Mouse (Mus musculus): ENCODE measurements around the gene Mrtfa. TPM values are rescaled to one million over a fixed set of nuclear protein-coding genes. Genes with fewer than 3 reads are reported as not detected.
A peak's percentile ranks its signal among the peaks of the same experiment; 100 is the strongest.

Gene Mrtfa
- polyA plus RNA-seq, 1 experiment from 2014 or later, result 25.7 TPM

DNA sequence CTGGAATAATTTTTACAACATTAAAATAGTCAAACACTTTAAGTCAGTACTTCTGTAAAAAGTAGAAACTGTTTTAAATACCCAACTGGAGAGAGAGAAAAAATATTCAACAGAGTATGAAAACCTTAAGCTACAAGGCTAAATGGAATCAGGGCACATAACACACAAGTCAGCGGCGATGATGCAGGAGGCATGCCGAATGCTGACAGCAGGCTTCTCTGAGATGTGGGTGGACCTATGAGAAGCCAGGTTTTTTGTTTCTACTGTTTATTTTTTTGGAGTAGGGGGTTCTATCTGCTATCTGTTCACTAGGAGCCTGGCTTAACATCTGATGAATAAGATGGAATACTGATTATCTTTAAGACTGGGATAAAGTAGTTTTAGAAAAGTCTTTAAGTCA lies 80.2 kb downstream of the Mrtfa start:
- H3K4me1 ChIP-seq, result peaks cover 15% of the 10 kb centered on the region
- no peaks in the 10 kb centered on the region for H3K27me3 ChIP-seq
- 86% methylated on average over 3 of the region's 3 CpGs for WGBS
- H3K27ac ChIP-seq, result no peak overlapping the region
- no peak for ATAC-seq (ENCODE audit: low FRiP score)
- H3K4me3 ChIP-seq (replicated peaks), result no peak overlapping the region
- H3K9ac ChIP-seq, result no peak overlapping the region
- H3K9me3 ChIP-seq, result no peaks in the 10 kb centered on the region
- no peak overlapping the region for H3K4me2 ChIP-seq
- H3K36me3 ChIP-seq (replicated peaks), result no peaks in the 10 kb centered on the region

DNA sequence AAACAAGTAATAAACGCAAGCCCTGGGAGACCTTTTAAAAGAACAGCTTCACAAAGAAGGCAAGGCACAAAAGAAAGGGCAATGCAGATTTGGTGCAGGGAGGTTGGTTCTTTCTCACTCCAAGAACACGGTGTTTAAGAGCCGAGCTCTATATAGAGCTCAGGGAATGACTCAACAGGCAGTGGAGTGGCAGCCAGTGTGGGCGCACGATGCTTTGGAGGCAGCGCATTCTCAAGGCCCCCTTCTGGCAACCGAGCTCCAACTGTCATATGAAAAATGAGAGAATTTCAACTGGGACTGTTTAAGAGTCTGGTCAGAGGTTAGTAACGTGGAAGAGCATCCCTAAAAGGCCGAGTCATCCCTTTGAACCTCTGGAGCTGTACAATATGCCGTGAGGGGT lies 84.6 kb downstream of the Mrtfa start:
- 22% methylated on average over 10 of the region's 10 CpGs for WGBS
- 0 out of 2 replicates have a peak overlapping the region, but pooled peaks have one; percentile 13 for H3K27ac ChIP-seq

DNA sequence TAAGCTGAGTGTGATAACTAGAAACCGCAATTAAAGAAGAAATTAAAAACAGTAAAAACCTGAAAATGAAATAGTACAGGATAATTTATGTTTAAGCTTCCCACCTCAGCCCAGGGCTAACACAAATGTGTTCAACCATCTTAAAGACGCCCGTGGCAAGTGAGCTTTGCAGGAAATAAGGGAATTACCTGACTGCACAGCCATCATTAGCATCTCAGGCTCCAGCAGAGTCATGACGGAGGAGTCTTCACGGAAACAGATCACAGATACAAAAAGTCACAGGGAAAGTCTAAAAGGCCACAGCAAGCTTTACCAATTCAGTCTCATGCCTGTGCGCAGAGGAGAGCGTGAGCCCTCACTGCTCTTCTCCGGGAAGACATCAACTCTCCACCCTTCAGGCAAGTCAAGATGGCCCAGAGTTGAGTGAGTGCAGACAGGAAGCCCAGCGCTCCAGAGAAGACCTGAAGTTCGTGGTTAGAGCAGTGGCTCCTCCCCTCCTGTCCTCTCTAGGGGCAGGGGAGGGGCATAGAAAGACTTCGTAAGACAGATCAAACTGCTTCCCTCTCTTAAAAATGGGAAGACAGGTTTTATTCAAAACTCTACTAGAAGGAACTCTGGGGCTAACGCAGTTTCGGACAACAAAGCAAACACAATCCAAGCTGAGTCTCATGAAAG lies 85.8 kb downstream of the Mrtfa start:
- Histone ChIP-seq H3K36me3 (replicated peaks) (no peaks in the 10 kb centered on the region), H3K9ac (no peak overlapping the region), H3K4me2 (peak overlapping the region; percentile 28), H3K27me3 (no peaks in the 10 kb centered on the region), H3K9me3 (no peaks in the 10 kb centered on the region), H3K27ac (no peak overlapping the region), H3K4me1 (peaks cover 42% of the 10 kb centered on the region), H3K4me3 (replicated peaks) (no peak overlapping the region)
- no peak for ATAC-seq (ENCODE audit: low FRiP score)
- 41% methylated on average over 13 of the region's 13 CpGs for WGBS

More for the DNA sequence above, 84.6 kb downstream of the Mrtfa start:
- no peaks in the 10 kb centered on the region for H3K9me3 ChIP-seq
- ATAC-seq (ENCODE audit: low FRiP score), result no peak
- no peak overlapping the region for H3K4me2 ChIP-seq
- no peaks in the 10 kb centered on the region for H3K27me3 ChIP-seq
- H3K4me1 ChIP-seq, result peaks cover 42% of the 10 kb centered on the region
- H3K4me3 ChIP-seq (replicated peaks), result no peak overlapping the region
- no peaks in the 10 kb centered on the region for H3K36me3 ChIP-seq (replicated peaks)
- H3K9ac ChIP-seq, result no peak overlapping the region

DNA sequence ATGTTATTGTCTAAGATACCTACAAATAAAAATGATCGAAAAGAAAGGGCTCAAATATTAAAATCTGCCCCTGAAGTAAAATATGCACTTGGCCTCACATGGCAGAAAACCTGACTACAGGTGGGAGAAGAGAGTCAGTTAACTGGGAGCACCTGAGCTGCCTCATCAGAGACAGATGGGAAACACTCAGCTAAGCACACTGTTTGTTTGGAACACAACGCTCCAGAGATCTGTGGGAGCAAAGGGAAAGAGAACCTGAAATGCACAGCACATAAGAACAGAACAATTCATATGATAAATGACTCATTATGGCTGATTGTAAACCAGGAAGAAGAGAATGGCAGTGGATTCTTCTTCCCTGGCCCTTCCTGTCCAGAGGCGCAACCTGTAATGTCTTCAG lies 87.1 kb downstream of the Mrtfa start:
- 79% methylated on average over 3 of the region's 3 CpGs for WGBS
- no peaks in the 10 kb centered on the region for H3K36me3 ChIP-seq (replicated peaks)

DNA sequence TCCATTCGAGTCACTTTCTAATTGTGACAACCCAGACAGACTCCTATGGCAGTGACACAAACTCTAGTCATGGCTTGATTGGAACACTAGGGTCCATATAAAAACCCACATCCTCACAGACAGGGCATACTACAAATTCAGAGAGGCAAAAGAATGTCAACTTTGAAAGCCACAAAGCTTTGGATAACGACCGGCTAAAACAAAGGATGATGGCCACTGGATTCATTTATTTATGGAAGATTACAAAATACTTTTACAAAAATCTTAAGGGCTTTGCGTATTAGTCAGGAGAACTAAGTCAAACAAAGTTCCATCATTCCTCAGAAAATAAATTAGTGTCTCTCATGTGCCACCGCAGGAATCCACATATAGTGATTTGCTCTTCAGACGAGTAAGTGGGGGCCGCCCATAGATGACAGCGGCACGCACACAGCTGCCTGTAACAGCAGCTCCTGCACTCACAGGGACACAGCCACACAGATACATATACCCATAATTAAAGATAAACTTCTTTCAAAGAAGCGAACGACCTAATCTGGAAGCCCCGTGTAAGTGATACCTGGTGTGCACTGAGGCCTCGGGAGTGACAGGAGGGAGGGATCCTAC lies 88.2 kb downstream of the Mrtfa start:
- 71% methylated on average over 13 of the region's 13 CpGs for WGBS
- Histone ChIP-seq H3K4me3 (replicated peaks) (no peak overlapping the region), H3K27ac (0 out of 2 replicates have a peak overlapping the region, but pooled peaks have one; percentile 32), H3K4me1 (peaks cover 45% of the 10 kb centered on the region), H3K27me3 (no peaks in the 10 kb centered on the region), H3K9me3 (no peaks in the 10 kb centered on the region), H3K36me3 (replicated peaks) (no peaks in the 10 kb centered on the region), H3K9ac (no peak overlapping the region), H3K4me2 (no peak overlapping the region)
- no peak for ATAC-seq (ENCODE audit: low FRiP score)

More for the DNA sequence above, 87.1 kb downstream of the Mrtfa start:
- H3K27me3 ChIP-seq, result no peaks in the 10 kb centered on the region
- H3K27ac ChIP-seq, result no peak overlapping the region
- ATAC-seq (ENCODE audit: low FRiP score), result no peak
- H3K9me3 ChIP-seq, result no peaks in the 10 kb centered on the region
- no peak overlapping the region for H3K9ac ChIP-seq
- H3K4me1 ChIP-seq, result peaks cover 42% of the 10 kb centered on the region
- H3K4me3 ChIP-seq (replicated peaks), result no peak overlapping the region
- no peak overlapping the region for H3K4me2 ChIP-seq

DNA sequence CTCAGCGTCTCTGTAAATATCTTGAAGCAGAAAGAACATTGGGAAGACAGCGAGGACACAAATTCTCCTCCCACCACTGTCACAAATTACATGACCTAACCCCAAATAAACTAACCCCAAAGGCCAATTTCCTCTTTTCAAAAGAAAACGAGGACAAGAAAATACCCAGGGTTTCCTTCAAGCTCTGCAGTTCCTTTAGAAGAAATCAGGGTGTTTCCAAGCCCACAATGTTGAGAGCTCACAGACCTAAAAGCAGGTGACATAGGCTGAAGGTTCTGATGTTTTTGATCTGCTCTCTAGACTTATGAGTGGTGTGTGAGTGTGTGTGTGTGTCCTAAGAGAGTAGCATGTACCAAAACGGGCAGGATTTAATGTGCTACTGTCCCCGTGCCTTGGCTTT lies 89.2 kb downstream of the Mrtfa start:
- 76% methylated on average over 5 of the region's 5 CpGs for WGBS
- ATAC-seq (ENCODE audit: low FRiP score), result no peak

DNA sequence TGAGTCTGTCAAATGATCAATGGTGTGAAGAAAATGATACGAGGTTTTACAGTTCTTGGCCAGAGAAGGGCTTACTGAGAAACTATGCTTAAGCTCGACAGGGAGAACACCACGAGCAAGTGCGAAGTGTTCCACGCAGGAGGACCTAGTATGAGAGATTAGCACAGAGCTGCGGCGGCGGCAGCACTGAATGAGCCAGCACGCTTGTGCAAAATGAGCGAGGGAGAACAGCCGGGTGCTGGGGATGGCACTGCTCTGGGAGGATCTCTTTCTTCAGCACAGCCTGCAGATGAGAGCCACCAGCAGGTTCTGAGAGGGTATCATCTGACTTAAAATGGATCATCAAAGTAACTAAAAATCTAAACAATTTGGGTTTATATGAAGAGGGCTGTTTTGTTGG lies 91.3 kb downstream of the Mrtfa start:
- Histone ChIP-seq H3K9me3 (no peaks in the 10 kb centered on the region), H3K9ac (no peak overlapping the region), H3K27me3 (no peaks in the 10 kb centered on the region), H3K36me3 (replicated peaks) (no peaks in the 10 kb centered on the region), H3K4me3 (replicated peaks) (no peak overlapping the region), H3K27ac (no peak overlapping the region), H3K4me1 (peaks cover 23% of the 10 kb centered on the region), H3K4me2 (no peak overlapping the region)
- ATAC-seq (ENCODE audit: low FRiP score), result no peak
- 84% methylated on average over 11 of the region's 11 CpGs for WGBS

More for the DNA sequence above, 89.2 kb downstream of the Mrtfa start:
- Histone ChIP-seq H3K27me3 (no peaks in the 10 kb centered on the region), H3K9ac (no peak overlapping the region), H3K36me3 (replicated peaks) (no peaks in the 10 kb centered on the region), H3K9me3 (no peaks in the 10 kb centered on the region), H3K4me2 (no peak overlapping the region), H3K4me1 (peaks cover 42% of the 10 kb centered on the region), H3K27ac (no peak overlapping the region), H3K4me3 (replicated peaks) (no peak overlapping the region)

DNA sequence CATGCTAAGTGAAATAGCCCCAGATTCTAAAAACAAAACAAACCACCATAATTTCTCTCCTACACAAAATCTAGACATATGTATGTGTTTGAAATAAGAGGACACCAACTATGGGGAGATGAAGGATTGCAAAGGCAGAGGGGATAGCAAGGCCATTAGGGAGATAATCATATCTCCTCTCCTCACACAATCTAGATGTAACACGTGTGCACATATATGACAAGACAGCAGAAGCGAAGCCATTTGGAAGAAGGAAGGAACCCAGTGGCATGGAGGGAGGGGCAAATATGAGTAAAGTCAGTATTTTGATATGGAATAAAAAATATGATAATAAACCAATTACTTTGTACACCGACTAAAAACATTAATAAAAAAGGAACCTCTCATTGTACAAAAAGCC lies 91.9 kb downstream of the Mrtfa start:
- H3K4me1 ChIP-seq, result peaks cover 19% of the 10 kb centered on the region
- H3K4me2 ChIP-seq, result no peak overlapping the region
- ATAC-seq (ENCODE audit: low FRiP score), result no peak
- no peak overlapping the region for H3K4me3 ChIP-seq (replicated peaks)
- H3K9ac ChIP-seq, result no peak overlapping the region
- no peaks in the 10 kb centered on the region for H3K27me3 ChIP-seq
- H3K9me3 ChIP-seq, result no peaks in the 10 kb centered on the region
- no peak overlapping the region for H3K27ac ChIP-seq
- 90% methylated on average over 3 of the region's 3 CpGs for WGBS
- no peaks in the 10 kb centered on the region for H3K36me3 ChIP-seq (replicated peaks)

DNA sequence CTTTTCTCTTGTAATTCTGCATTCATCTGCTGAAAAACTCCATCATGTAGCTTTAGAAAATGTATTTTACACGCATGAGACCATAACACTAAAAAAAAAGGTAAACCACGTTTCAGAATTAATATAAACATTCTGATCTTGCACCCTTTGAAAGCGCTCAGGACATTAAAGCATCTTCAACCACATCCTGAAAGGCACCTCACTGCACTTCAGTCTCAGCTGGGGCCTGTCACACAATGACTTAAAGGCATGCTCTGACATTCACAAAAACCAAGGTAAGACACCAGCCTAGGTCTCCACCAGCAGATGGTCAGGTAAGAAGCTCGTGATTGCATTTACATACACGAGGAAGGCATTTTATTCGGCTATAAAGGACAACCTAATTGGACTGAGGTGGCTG lies 92.7 kb downstream of the Mrtfa start:
- Histone ChIP-seq H3K4me1 (peaks cover 11% of the 10 kb centered on the region), H3K4me3 (replicated peaks) (no peak overlapping the region), H3K36me3 (replicated peaks) (no peaks in the 10 kb centered on the region), H3K27me3 (no peaks in the 10 kb centered on the region), H3K9ac (no peak overlapping the region), H3K9me3 (no peaks in the 10 kb centered on the region), H3K4me2 (no peak overlapping the region), H3K27ac (no peak overlapping the region)
- ATAC-seq (ENCODE audit: low FRiP score), result no peak
- 88% methylated on average over 6 of the region's 6 CpGs for WGBS

DNA sequence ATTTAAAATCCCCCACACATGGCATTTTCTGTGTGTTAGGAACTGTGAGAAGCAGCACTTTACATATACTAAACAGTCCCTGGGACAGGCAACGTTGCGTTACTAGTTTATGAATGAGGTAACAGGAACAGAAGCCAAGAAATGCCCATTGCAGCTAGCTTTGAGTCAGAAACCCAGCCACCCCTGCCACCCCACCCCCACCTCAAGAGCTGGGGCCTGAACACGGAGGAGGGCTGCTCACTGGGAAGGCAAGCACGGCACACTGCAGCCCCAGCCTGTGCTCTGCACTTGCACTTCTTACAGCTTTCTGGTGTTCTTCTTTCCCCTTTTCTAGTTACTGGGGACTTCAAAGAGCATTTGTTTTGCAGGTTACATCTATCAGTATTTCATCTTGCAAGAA lies 93.1 kb downstream of the Mrtfa start:
- H3K4me3 ChIP-seq (replicated peaks), result no peak overlapping the region
- H3K9ac ChIP-seq, result no peak overlapping the region
- ATAC-seq (ENCODE audit: low FRiP score), result no peak
- 53% methylated on average over 4 of the region's 4 CpGs for WGBS
- no peaks in the 10 kb centered on the region for H3K9me3 ChIP-seq
- H3K4me2 ChIP-seq, result no peak overlapping the region
- H3K36me3 ChIP-seq (replicated peaks), result no peaks in the 10 kb centered on the region
- H3K27me3 ChIP-seq, result no peaks in the 10 kb centered on the region
- H3K27ac ChIP-seq, result no peak overlapping the region
- peaks cover 6% of the 10 kb centered on the region for H3K4me1 ChIP-seq

DNA sequence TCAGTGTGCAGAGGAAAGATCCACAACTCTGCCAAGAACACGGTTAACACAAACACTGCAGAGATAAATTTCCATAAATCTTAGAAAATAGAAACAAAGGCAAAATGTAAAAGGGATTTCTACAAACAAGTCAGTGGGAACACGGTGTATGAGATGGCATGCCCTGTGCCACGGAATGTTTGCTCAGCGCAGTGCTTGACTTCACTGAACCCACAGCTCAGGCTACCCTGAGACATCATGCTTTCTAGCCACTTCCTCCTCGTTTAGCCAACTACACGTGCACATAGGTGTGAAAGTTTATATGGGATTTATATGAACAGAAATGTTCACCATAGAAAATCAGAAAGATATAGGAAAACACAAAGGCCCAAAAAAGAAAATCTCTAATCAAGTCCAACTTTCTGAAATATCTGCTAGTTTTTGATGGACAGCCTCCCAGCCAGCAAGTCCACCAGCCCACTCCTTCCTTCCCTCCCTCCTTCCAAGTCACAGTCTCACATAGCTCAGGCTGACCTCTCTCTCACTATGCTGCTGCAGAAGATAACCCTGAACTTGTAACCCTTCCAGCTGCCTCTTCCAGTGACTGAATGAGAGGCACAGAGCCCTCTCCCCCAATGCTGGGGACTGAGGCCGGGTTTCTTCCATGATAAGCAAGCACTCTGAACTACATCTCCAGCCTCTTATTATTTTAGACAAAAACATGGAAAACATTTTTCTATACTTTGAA lies 94.1 kb downstream of the Mrtfa start:
- ATAC-seq (ENCODE audit: low FRiP score), result no peak
- Histone ChIP-seq H3K4me1 (peaks cover 6% of the 10 kb centered on the region; the same call in 1 of the 2 replicates), H3K9me3 (no peaks in the 10 kb centered on the region), H3K27ac (no peak overlapping the region), H3K4me3 (replicated peaks) (no peak overlapping the region), H3K9ac (no peak overlapping the region), H3K27me3 (no peaks in the 10 kb centered on the region), H3K36me3 (replicated peaks) (no peaks in the 10 kb centered on the region), H3K4me2 (no peak overlapping the region)
- 87% methylated on average over 7 of the region's 7 CpGs for WGBS

DNA sequence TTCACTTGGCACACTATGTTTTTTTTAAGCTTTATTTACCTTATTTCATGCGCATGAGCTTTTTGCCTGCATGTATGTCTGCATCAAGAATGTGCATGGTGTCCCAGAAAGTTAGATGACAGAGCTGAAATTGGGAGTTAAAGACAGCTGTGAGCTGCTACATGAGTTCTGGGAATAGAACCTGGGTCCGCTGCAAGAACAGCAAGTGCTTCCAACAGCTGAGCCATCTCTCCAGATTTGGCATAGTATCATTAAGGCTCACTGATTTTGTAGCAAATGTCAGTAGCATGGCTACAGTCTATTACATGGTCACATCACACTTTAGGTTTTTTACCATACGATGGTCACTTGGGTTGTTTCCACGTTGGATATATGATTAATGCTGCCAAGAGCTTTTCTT lies 97.5 kb downstream of the Mrtfa start:
- H3K36me3 ChIP-seq (replicated peaks), result no peaks in the 10 kb centered on the region
- no peak overlapping the region for H3K4me3 ChIP-seq (replicated peaks)
- no peak overlapping the region for H3K27ac ChIP-seq
- H3K9ac ChIP-seq, result no peak overlapping the region
- no peaks in the 10 kb centered on the region for H3K9me3 ChIP-seq
- no peak overlapping the region for H3K4me2 ChIP-seq
- H3K4me1 ChIP-seq, result peaks cover 16% of the 10 kb centered on the region
- no peaks in the 10 kb centered on the region for H3K27me3 ChIP-seq
- WGBS, result 95% methylated on average over 4 of the region's 4 CpGs
- no peak for ATAC-seq (ENCODE audit: low FRiP score)

Measured in forebrain, embryonic 12.5 days (tissue).